Mouse (Mus musculus) heart, postnatal 0 days (tissue): Measurements from ENCODE around the gene Slc25a21.

Experiments
- CTCF ChIP-seq: IDR thresholded peaks from 2 replicates; pipeline ENCODE4 v1.5.1; 2016; ENCODE audit warnings: antibody characterized with exemption, control low read depth, low read depth
- EP300 ChIP-seq: IDR thresholded peaks from 2 replicates; pipeline ENCODE4 v1.6.1; 2016; ENCODE audit warnings: antibody characterized with exemption, low read depth

DNA sequence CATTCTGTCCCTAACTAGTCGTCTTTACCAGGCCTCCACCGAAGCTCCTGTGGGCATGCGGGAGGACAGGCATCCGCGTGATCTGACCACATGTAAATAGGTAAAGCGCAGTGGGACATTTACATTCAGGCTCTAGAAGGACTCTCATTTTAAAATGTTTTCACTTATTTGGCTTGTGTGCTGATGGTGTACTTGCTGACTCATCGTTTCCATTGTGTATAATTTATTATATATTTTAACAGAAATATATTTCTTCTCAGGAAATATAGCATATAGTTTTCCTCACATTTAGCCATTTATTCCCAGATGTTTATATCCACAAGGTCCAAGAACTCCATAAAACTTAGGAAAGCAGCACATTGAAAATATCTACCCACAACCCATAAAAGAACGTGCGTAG is 526.5 kb downstream of the Slc25a21 start:
- no peak for TF ChIP-seq CTCF
- no peak for TF ChIP-seq EP300
